Mouse (Mus musculus): Measurements from ENCODE around the gene Adh4.

DNA sequence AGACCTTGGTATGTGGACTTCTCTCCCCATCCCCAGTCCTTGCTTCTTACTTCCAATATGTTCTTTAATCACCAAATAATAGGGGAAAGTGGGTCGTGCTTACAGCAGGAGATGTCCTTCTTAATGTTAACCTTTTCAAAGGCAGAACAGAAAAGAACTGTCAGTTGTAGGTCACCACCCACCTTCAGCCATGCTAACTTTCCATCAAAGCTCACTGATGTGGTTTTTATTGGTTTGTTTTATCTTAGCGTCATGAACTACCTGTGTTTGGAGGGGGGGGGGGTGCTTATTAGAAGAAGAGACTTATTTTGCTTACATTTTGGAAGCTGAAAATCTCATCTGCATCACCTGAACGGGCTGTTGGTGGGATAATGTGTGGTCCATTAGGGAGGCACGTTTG, 9.0 kb downstream of the Adh4 start:
- TF ChIP-seq POLR2A (IDR thresholded peaks at IDR 0.05; ENCODE audit: low read depth, low read length), result no peak
- no peak for TF ChIP-seq CTCF (IDR thresholded peaks at IDR 0.05; ENCODE audit: borderline replicate concordance, insufficient read depth, low read length)
